Mouse (Mus musculus) gonadal fat pad, adult 2 months (tissue): ENCODE data around the gene Iscu. TPM values are rescaled to one million over a fixed set of nuclear protein-coding genes. Genes with fewer than 3 reads are reported as not detected.

Experiments
- DNase-seq: peaks from one replicate; pipeline ENCODE4 v3.0.0-alpha.2; 2012; ENCODE audit warnings: low read depth
- polyA plus RNA-seq: library from polyadenylated mRNA; depleted of rRNA; stranded (reverse); fragments of >200 nt; gene quantifications from 2 replicates; pipeline ENCODE4 v1.2.3, GENCODE M21; 2012; rRNA removed

Gene Iscu
- 139 and 177 TPM in 2 replicates for polyA plus RNA-seq

- peak; percentile 33 for DNase-seq
Measured at GRCm38 (mm10) chr5:113772450-113772895, at the start of gene Iscu, which contains the start of gene Sart3. TSS of gene Iscu (plus strand) at chr5:113772748. TSS of gene Sart3 (minus strand) at chr5:113772510.

GRCm38 (mm10) chr5:113723567-113724237 is 48.8 kb upstream of the Iscu start:
- DNase-seq, result no peak

- DNase-seq, result no peak
Measured at GRCm38 (mm10) chr5:113724446-113724845, 48.1 kb upstream of the Iscu start, which contains the start of gene 1700069L16Rik. TSS of gene 1700069L16Rik (minus strand) at chr5:113724772.

GRCm38 (mm10) chr5:113725417-113725816 is 47.1 kb upstream of the Iscu start:
- no peak for DNase-seq

GRCm38 (mm10) chr5:113726618-113727017 is 45.9 kb upstream of the Iscu start:
- no peak for DNase-seq

- no peak for DNase-seq
Measured at GRCm38 (mm10) chr5:113727238-113727637, 45.3 kb upstream of the Iscu start.

GRCm38 (mm10) chr5:113728011-113728410 is 44.5 kb upstream of the Iscu start:
- no peak for DNase-seq

- DNase-seq, result no peak
Measured at GRCm38 (mm10) chr5:113728691-113729090, 43.9 kb upstream of the Iscu start.

- DNase-seq, result no peak
Measured at GRCm38 (mm10) chr5:113730641-113731121, 41.9 kb upstream of the Iscu start.

- DNase-seq, result no peak
Measured at GRCm38 (mm10) chr5:113731174-113731573, 41.4 kb upstream of the Iscu start.

GRCm38 (mm10) chr5:113732182-113732581 is 40.4 kb upstream of the Iscu start:
- DNase-seq, result no peak

- DNase-seq, result no peak
Measured at GRCm38 (mm10) chr5:113734376-113734775, 38.2 kb upstream of the Iscu start.

GRCm38 (mm10) chr5:113735023-113735344 is 37.6 kb upstream of the Iscu start:
- DNase-seq, result no peak

GRCm38 (mm10) chr5:113735345-113736112 is 37.0 kb upstream of the Iscu start, which contains the start of gene Ficd:
TSS of gene Ficd (plus strand) at chr5:113735803.
- peak; percentile 67 for DNase-seq

- no peak for DNase-seq
Measured at GRCm38 (mm10) chr5:113736113-113736502, 36.4 kb upstream of the Iscu start.

- no peak for DNase-seq
Measured at GRCm38 (mm10) chr5:113736522-113737164, 35.9 kb upstream of the Iscu start.

GRCm38 (mm10) chr5:113737607-113738237 is 34.8 kb upstream of the Iscu start:
- DNase-seq, result no peak

- DNase-seq, result no peak
Measured at GRCm38 (mm10) chr5:113747629-113748028, 24.9 kb upstream of the Iscu start.

- DNase-seq, result no peak
Measured at GRCm38 (mm10) chr5:113748556-113749331, 23.8 kb upstream of the Iscu start.

GRCm38 (mm10) chr5:113751521-113752157 is 20.9 kb upstream of the Iscu start:
- DNase-seq, result no peak
